Mouse (Mus musculus) c-Kit-positive CD71-negative TER-119-negative erythroid progenitor cells, embryonic 14.5 days (primary cell): Measurements from ENCODE around the gene A030005K14Rik.

Experiments used
- DNase-seq: peaks from one replicate; pipeline ENCODE4 v3.0.0-alpha.2; 2013; ENCODE audit warnings: low read depth

A030005K14Rik gene

GRCm38 (mm10) chr1:83036892-83037667 lies 22.1 kb downstream of the A030005K14Rik start:
- no peak for DNase-seq

- no peak for DNase-seq
Observed at GRCm38 (mm10) chr1:83034509-83034908, 24.7 kb downstream of the A030005K14Rik start.

- no peak for DNase-seq
Observed at GRCm38 (mm10) chr1:83032508-83032907, 26.7 kb downstream of the A030005K14Rik start.

- no peak for DNase-seq
Observed at GRCm38 (mm10) chr1:83031950-83032349, 27.2 kb downstream of the A030005K14Rik start.

- DNase-seq, result no peak
Observed at GRCm38 (mm10) chr1:83016556-83016955, 42.6 kb downstream of the A030005K14Rik start.

GRCm38 (mm10) chr1:83015329-83015879 lies 43.8 kb downstream of the A030005K14Rik start:
- no peak for DNase-seq

GRCm38 (mm10) chr1:83014477-83014876 lies 44.7 kb downstream of the A030005K14Rik start:
- no peak for DNase-seq
